Mouse (Mus musculus) kidney, embryonic 14.5 days (tissue): ENCODE results near the gene Sbds. TPM values are rescaled to one million over a fixed set of nuclear protein-coding genes. Genes with fewer than 3 reads are reported as not detected.

ENCODE experiments used
- ATAC-seq: fragments of 200-750 bp; cut with Nextera tagmentation; 2 replicates; pipeline ENCODE4 v1.8.0; 2017; ENCODE audit warnings: moderate number of reproducible peaks, mild to moderate bottlenecking, moderate TSS enrichment, moderate library complexity; ENCODE audit not compliant: low FRiP score, low TSS enrichment
- H3K27ac ChIP-seq: fragments of 300-500 bp; sonication (generic); 2 replicates; pipeline ENCODE4 v1.5.1; 2014; ENCODE audit warnings: low read depth, mild to moderate bottlenecking, low read length, moderate library complexity, mixed read lengths
- H3K27me3 ChIP-seq: fragments of 300-500 bp; sonication (generic); 2 replicates; pipeline ENCODE4 v1.6.1; 2014; ENCODE audit warnings: mild to moderate bottlenecking, low read length; ENCODE audit not compliant: control insufficient read depth, insufficient read depth
- H3K36me3 ChIP-seq: fragments of 300-500 bp; sonication (generic); 2 replicates; pipeline ENCODE4 v1.6.1; 2014; ENCODE audit warnings: low read length, mixed read lengths; ENCODE audit not compliant: control insufficient read depth, insufficient read depth
- H3K4me1 ChIP-seq: fragments of 300-500 bp; sonication (generic); 2 replicates; pipeline ENCODE4 v1.6.1; 2014; ENCODE audit warnings: low read length, mixed read lengths; ENCODE audit not compliant: control insufficient read depth, insufficient read depth
- H3K4me2 ChIP-seq: fragments of 300-500 bp; sonication (generic); replicated peaks from 2 replicates; pipeline ENCODE4 v1.6.1; 2014; ENCODE audit warnings: low read depth, mild to moderate bottlenecking, low read length
- H3K4me3 ChIP-seq: fragments of 300-500 bp; sonication (generic); 2 replicates; pipeline ENCODE4 v1.5.1; 2014; ENCODE audit warnings: mild to moderate bottlenecking, low read length
- H3K9ac ChIP-seq: fragments of 300-500 bp; sonication (generic); 2 replicates; pipeline ENCODE4 v1.6.1; 2014; ENCODE audit warnings: low read depth, mild to moderate bottlenecking, low read length, moderate library complexity
- H3K9me3 ChIP-seq: fragments of 300-500 bp; sonication (generic); 2 replicates; pipeline ENCODE4 v1.6.1; 2016; ENCODE audit warnings: low read length; ENCODE audit not compliant: control insufficient read depth
- WGBS: fragments of 180-500 bp; shearing (Covaris S2); extraction: QIAGEN DNeasy Blood & Tissue Kit; methylation state at CpG from one replicate; pipeline ENCODE4 v1.1.7; 2014; 5-methylcytosine and 5-hydroxymethylcytosine counted together
- polyA plus RNA-seq: library from polyadenylated mRNA; unstranded; fragments of >200 nt; fragmentation: Nextera tagmentation; extraction: Ambion mirVana; gene quantifications from 2 replicates; pipeline ENCODE4 v1.2.1, GENCODE M21; 2014

Sbds gene
- polyA plus RNA-seq = 55.4 and 77.5 TPM in 2 replicates

- Histone ChIP-seq H3K36me3 (peaks cover 36% of the 10 kb centered on the region), H3K9me3 (no peaks in the 10 kb centered on the region), H3K9ac (peak within 1 kb of the TSS; percentile 81), H3K4me3 (peak within 1 kb of the TSS; percentile 81), H3K27ac (peak within 1 kb of the TSS; percentile 82), H3K27me3 (no peaks in the 10 kb centered on the region), H3K4me1 (peaks cover 4% of the 10 kb centered on the region; the same call in 1 of the 2 replicates), H3K4me2 (peak within 1 kb of the TSS; percentile 81)
- under 1% methylated on average over 52 of the region's 52 CpGs for WGBS
- peak; percentile 90 for ATAC-seq
Observed at GRCm38 (mm10) chr5:130255017-130255720, at the start of gene Sbds, which contains the start of gene Tyw1. Gene Sbds (minus strand): TSS chr5:130255530. Gene Tyw1 (plus strand): TSS chr5:130255619.

GRCm38 (mm10) chr5:130303611-130304010, 48.3 kb upstream of the Sbds start:
- H3K4me3 ChIP-seq = no peak overlapping the region
- no peaks in the 10 kb centered on the region for H3K4me1 ChIP-seq
- H3K27ac ChIP-seq = no peak overlapping the region
- no peak overlapping the region for H3K4me2 ChIP-seq
- no peaks in the 10 kb centered on the region for H3K9me3 ChIP-seq
- H3K36me3 ChIP-seq = peaks cover 43% of the 10 kb centered on the region
- 79% methylated on average over 6 of the region's 6 CpGs for WGBS
- ATAC-seq = no peak
- no peaks in the 10 kb centered on the region for H3K27me3 ChIP-seq
- no peak overlapping the region for H3K9ac ChIP-seq

DNA sequence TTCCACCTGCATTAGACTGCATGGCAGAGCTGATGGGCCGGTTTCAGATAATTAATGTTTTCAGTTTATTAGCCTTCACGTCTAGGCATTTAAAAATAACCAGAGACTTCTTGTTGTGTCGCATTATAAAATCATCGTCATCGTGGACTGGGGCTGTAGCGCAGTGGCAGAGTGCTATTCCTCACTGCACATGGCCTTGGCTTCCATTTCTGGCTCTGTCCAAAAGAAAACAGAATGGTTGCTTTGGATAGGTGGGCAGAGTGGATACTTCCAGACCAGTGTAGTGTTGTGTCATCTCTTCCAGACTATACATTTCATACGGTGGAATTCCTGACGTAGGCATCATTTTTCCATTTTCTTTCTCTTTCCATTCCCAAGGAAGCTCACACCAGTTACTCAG, 44.2 kb upstream of the Sbds start:
- no peak overlapping the region for H3K9ac ChIP-seq
- H3K4me1 ChIP-seq = no peaks in the 10 kb centered on the region
- H3K27me3 ChIP-seq = no peaks in the 10 kb centered on the region
- no peaks in the 10 kb centered on the region for H3K9me3 ChIP-seq
- H3K36me3 ChIP-seq = peaks cover 41% of the 10 kb centered on the region; the same call in 1 of the 2 replicates
- no peak overlapping the region for H3K27ac ChIP-seq
- H3K4me2 ChIP-seq = no peak overlapping the region
- no peak overlapping the region for H3K4me3 ChIP-seq
- WGBS = 93% methylated on average over 8 of the region's 8 CpGs
- ATAC-seq = no peak

- Histone ChIP-seq H3K4me2 (no peak overlapping the region), H3K36me3 (peaks cover 37% of the 10 kb centered on the region; the same call in 1 of the 2 replicates), H3K4me1 (no peaks in the 10 kb centered on the region), H3K4me3 (no peak overlapping the region), H3K9ac (no peak overlapping the region), H3K27me3 (no peaks in the 10 kb centered on the region), H3K27ac (no peak overlapping the region), H3K9me3 (no peaks in the 10 kb centered on the region)
- no peak for ATAC-seq
- 81% methylated on average over 9 of the region's 9 CpGs for WGBS
Observed at GRCm38 (mm10) chr5:130298831-130299460, 43.6 kb upstream of the Sbds start.

- no peak for ATAC-seq
- H3K4me2 ChIP-seq = no peak overlapping the region
- H3K4me3 ChIP-seq = no peak overlapping the region
- H3K36me3 ChIP-seq = peaks cover 36% of the 10 kb centered on the region; the same call in 1 of the 2 replicates
- 81% methylated on average over 5 of the region's 5 CpGs for WGBS
- no peaks in the 10 kb centered on the region for H3K27me3 ChIP-seq
- no peak overlapping the region for H3K9ac ChIP-seq
- no peaks in the 10 kb centered on the region for H3K9me3 ChIP-seq
- H3K4me1 ChIP-seq = no peaks in the 10 kb centered on the region
- H3K27ac ChIP-seq = no peak overlapping the region
Observed at GRCm38 (mm10) chr5:130296071-130296470, 40.7 kb upstream of the Sbds start.

DNA sequence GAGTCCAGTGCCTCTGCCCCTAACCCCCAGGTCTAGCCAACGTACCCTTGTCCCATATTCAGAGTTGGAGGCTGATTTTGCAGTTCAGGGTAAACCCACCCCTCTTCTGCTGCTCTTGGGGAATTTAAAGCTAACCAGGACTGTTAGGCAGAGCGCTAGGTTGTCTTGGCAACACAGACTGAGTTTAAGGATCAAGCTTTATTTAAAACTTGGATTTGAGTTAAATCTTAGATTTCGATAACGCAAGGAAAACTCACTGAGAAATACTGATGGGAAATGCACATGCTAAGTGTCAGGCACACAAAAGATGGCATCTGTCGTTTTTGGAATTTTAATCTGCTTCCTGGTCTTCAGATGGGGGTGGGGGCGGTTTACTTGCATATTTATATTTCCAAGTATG, 39.3 kb upstream of the Sbds start:
- Histone ChIP-seq H3K9me3 (no peaks in the 10 kb centered on the region), H3K4me3 (no peak overlapping the region), H3K27ac (no peak overlapping the region), H3K36me3 (peaks cover 31% of the 10 kb centered on the region; the same call in 1 of the 2 replicates), H3K27me3 (no peaks in the 10 kb centered on the region), H3K4me1 (no peaks in the 10 kb centered on the region), H3K4me2 (no peak overlapping the region), H3K9ac (no peak overlapping the region)
- WGBS = 92% methylated on average over 6 of the region's 6 CpGs
- ATAC-seq = no peak

DNA sequence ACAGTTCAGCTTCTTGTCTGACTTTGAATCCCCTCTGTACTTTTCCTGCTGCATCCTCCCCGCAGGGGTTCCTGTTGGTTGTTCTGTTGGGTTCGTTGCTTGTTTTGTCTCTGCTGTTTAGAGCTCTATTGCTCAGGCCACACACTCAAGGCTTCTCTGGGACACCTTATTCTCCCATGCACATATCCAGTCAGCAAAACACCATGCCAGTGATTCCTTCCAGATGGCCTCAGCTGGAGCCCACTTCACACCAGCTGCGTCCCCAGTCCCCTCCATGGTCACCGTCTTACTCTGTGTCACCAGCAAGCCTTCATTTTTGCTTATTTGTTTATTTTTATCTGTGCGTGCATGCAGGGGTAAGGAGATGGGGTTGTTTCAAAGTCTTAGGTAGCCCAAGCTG, 38.6 kb upstream of the Sbds start:
- Histone ChIP-seq H3K4me3 (no peak overlapping the region), H3K9ac (no peak overlapping the region), H3K27ac (no peak overlapping the region), H3K4me2 (no peak overlapping the region), H3K4me1 (no peaks in the 10 kb centered on the region), H3K27me3 (no peaks in the 10 kb centered on the region), H3K9me3 (no peaks in the 10 kb centered on the region), H3K36me3 (peaks cover 31% of the 10 kb centered on the region; the same call in 1 of the 2 replicates)
- 86% methylated on average over 5 of the region's 5 CpGs for WGBS
- ATAC-seq = no peak

- Histone ChIP-seq H3K27me3 (no peaks in the 10 kb centered on the region), H3K4me2 (no peak overlapping the region), H3K9me3 (no peaks in the 10 kb centered on the region), H3K27ac (no peak overlapping the region), H3K4me1 (no peaks in the 10 kb centered on the region), H3K9ac (no peak overlapping the region), H3K4me3 (no peak overlapping the region), H3K36me3 (peaks cover 32% of the 10 kb centered on the region; the same call in 1 of the 2 replicates)
- WGBS = 94% methylated on average over 4 of the region's 4 CpGs
- no peak for ATAC-seq
Observed at GRCm38 (mm10) chr5:130292976-130293375, 37.6 kb upstream of the Sbds start.

DNA sequence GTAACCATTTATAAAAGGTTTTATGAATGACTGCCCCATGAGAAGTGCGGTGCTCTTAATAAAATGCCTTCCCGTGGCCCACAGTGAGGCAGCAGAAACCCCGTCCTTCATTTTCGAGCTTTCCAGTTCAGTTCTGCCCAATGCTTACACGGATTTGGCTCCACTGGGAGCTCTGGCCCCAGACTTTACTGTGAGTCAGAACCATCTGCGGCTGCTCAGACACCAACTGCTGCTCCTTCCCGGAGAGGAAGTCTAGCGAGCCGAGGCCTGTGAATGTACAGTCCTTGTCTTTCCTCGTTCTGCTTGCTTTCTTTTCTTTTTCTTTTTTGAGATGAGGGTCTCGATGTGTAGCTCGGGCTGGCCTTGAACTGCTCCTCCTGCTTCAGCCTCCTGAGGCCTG, 35.4 kb upstream of the Sbds start:
- no peaks in the 10 kb centered on the region for H3K4me1 ChIP-seq
- WGBS = 97% methylated on average over 12 of the region's 12 CpGs
- ATAC-seq = no peak
- no peak overlapping the region for H3K9ac ChIP-seq
- H3K9me3 ChIP-seq = no peaks in the 10 kb centered on the region
- H3K27me3 ChIP-seq = no peaks in the 10 kb centered on the region
- no peak overlapping the region for H3K4me2 ChIP-seq
- peaks cover 23% of the 10 kb centered on the region; the same call in 1 of the 2 replicates for H3K36me3 ChIP-seq
- no peak overlapping the region for H3K27ac ChIP-seq
- no peak overlapping the region for H3K4me3 ChIP-seq
